ENCODE assay signal across 7 mouse cellular contexts in genomic region chr9:110116977-110117778, GRCm38 (mm10). TPM values are rescaled to one million over a fixed set of nuclear protein-coding genes. Genes with fewer than 3 reads are reported as not detected.
DNase-seq lines count a peak whose midpoint lies in the region; ATAC-seq lines count a peak whose summit lies in the region.

TSS of gene Smarcc1 (plus strand) at chr9:110117708.

- H3K27me3 ChIP-seq in embryonic facial prominence, embryonic 12.5 days = no peaks in the 10 kb centered on the region
- no peaks in the 10 kb centered on the region for H3K27me3 ChIP-seq in limb, embryonic 11.5 days (ENCODE audit: control insufficient read depth, insufficient read depth, low read length)
- H3K27me3 ChIP-seq in midbrain, embryonic 14.5 days (ENCODE audit: control insufficient read depth, insufficient read depth, low read length) = no peaks in the 10 kb centered on the region

- peak within 1 kb of the TSS; percentile 80 for H3K4me3 ChIP-seq in embryonic facial prominence, embryonic 12.5 days
- H3K4me3 ChIP-seq in limb, embryonic 11.5 days (ENCODE audit: low read depth, low read length) = peak within 1 kb of the TSS; percentile 68
- H3K4me3 ChIP-seq in midbrain, embryonic 14.5 days (replicated peaks; ENCODE audit: low read depth, low read length) = peak within 1 kb of the TSS; percentile 90

- H3K4me2 ChIP-seq in embryonic facial prominence, embryonic 12.5 days (replicated peaks) = peak within 1 kb of the TSS; percentile 75
- H3K4me2 ChIP-seq in limb, embryonic 11.5 days (ENCODE audit: low read depth, severe bottlenecking) = peak within 1 kb of the TSS; percentile 69
- peak within 1 kb of the TSS; percentile 77 for H3K4me2 ChIP-seq in midbrain, embryonic 14.5 days (ENCODE audit: low read length)

- ATAC-seq in embryonic facial prominence, embryonic 12.5 days (ENCODE audit: insufficient number of reproducible peaks, insufficient read depth, low FRiP score, low TSS enrichment) = peak; percentile 97
- peak; percentile 94 for ATAC-seq in limb, embryonic 11.5 days (ENCODE audit: insufficient number of reproducible peaks, low FRiP score, low TSS enrichment, low read depth)
- peak; percentile 95 for ATAC-seq in midbrain, embryonic 14.5 days (ENCODE audit: low FRiP score, low TSS enrichment)

- H3K27ac ChIP-seq in embryonic facial prominence, embryonic 12.5 days = peak within 1 kb of the TSS; percentile 97
- H3K27ac ChIP-seq in limb, embryonic 11.5 days (replicated peaks; ENCODE audit: low read depth, low read length) = peak within 1 kb of the TSS; percentile 87
- peak within 1 kb of the TSS; percentile 95 for H3K27ac ChIP-seq in midbrain, embryonic 14.5 days (replicated peaks; ENCODE audit: low read depth, low read length)

- H3K4me1 ChIP-seq in embryonic facial prominence, embryonic 12.5 days = peaks cover 14% of the 10 kb centered on the region
- H3K4me1 ChIP-seq in limb, embryonic 11.5 days (ENCODE audit: control insufficient read depth, insufficient read depth, low read length) = peaks cover 6% of the 10 kb centered on the region
- H3K4me1 ChIP-seq in midbrain, embryonic 14.5 days (ENCODE audit: control insufficient read depth, insufficient read depth, low read length) = peaks cover 16% of the 10 kb centered on the region

- no peaks in the 10 kb centered on the region for H3K9me3 ChIP-seq in embryonic facial prominence, embryonic 12.5 days
- no peaks in the 10 kb centered on the region for H3K9me3 ChIP-seq in limb, embryonic 11.5 days (ENCODE audit: control insufficient read depth, low read length)
- H3K9me3 ChIP-seq in midbrain, embryonic 14.5 days (ENCODE audit: control insufficient read depth, low read length) = no peaks in the 10 kb centered on the region

- under 1% methylated on average over 79 of the region's 79 CpGs for WGBS in embryonic facial prominence, embryonic 12.5 days
- WGBS in limb, embryonic 11.5 days = under 1% methylated on average over 73 of the region's 79 CpGs
- WGBS in midbrain, embryonic 14.5 days = under 1% methylated on average over 78 of the region's 79 CpGs

- peak within 1 kb of the TSS; percentile 83 for H3K9ac ChIP-seq in embryonic facial prominence, embryonic 12.5 days
- peak within 1 kb of the TSS; percentile 89 for H3K9ac ChIP-seq in limb, embryonic 11.5 days (ENCODE audit: low read length)
- H3K9ac ChIP-seq in midbrain, embryonic 14.5 days (replicated peaks; ENCODE audit: low read length) = peak within 1 kb of the TSS; percentile 97

- peak; percentile 89 for DNase-seq in adrenal gland, postnatal 25 days
- peak; percentile 99 for DNase-seq in heart, adult 11 months
- peak; percentile 95 for DNase-seq in kidney, adult 18-20 months
- DNase-seq in limb, embryonic 11.5 days (ENCODE audit: low spot score) = peak; percentile 95
- peak; percentile 95 for DNase-seq in midbrain, embryonic 14.5 days
- peak; percentile 76 to 86 for DNase-seq in spleen, adult 18-20 months

- peaks cover 13% of the 10 kb centered on the region for H3K36me3 ChIP-seq in embryonic facial prominence, embryonic 12.5 days
- peaks cover 5% of the 10 kb centered on the region; the same call in 1 of the 2 replicates for H3K36me3 ChIP-seq in limb, embryonic 11.5 days (ENCODE audit: control insufficient read depth, insufficient read depth, low read length)
- peaks cover 30% of the 10 kb centered on the region for H3K36me3 ChIP-seq in midbrain, embryonic 14.5 days (ENCODE audit: control insufficient read depth, insufficient read depth, low read length)

RNA-seq across cellular contexts. Expression of gene Smarcc1, which starts in this region (rescaled TPM):
- total RNA-seq in adrenal gland, postnatal 25 days (2021) = 62.0 and 67.1 TPM in 2 replicates
- polyA plus RNA-seq in embryonic facial prominence, embryonic 12.5 days (2016; fragmentation: Nextera tagmentation; extraction: Ambion mirVana) = 216 and 230 TPM in 2 replicates
- 206 and 217 TPM in 2 replicates for polyA plus RNA-seq in limb, embryonic 11.5 days (2014; fragmentation: Nextera tagmentation; extraction: Ambion mirVana)
- 93.2 and 139 TPM in 2 replicates for polyA plus RNA-seq in midbrain, embryonic 14.5 days (2014; fragmentation: Nextera tagmentation; extraction: Ambion mirVana)

Comparison
In these comparisons a context has a peak if more than half of its experiments do, and no peak if none do; other contexts are left out.
1. Peak in every context shown above with its lines: DNase-seq, ATAC-seq, H3K4me3 ChIP-seq and H3K27ac ChIP-seq.